Mouse (Mus musculus): ENCODE measurements at regions not wholly inside any gene's neighbourhood (a gene's known extent, or its start where the extent isn't known, plus 50 kb on each side); places are given as distances from the start of the nearest gene placed in this dataset.

- no peak for DNase-seq
- Histone ChIP-seq H3K27me3 (replicated peaks; ENCODE audit: control insufficient read depth, insufficient read depth, low read length) (no peaks in the 10 kb centered on the region), H3K4me3 (ENCODE audit: insufficient read depth, low read depth, low read length) (no peak overlapping the region), H3K36me3 (ENCODE audit: control insufficient read depth, insufficient read depth, low read length) (no peaks in the 10 kb centered on the region), H3K4me1 (ENCODE audit: control insufficient read depth, insufficient read depth, low read length) (no peaks in the 10 kb centered on the region), H3K27ac (ENCODE audit: insufficient read depth, low read depth, low read length) (no peak overlapping the region)
- WGBS, result 69% methylated on average over 2 of the region's 2 CpGs
- TF ChIP-seq CTCF (conservative IDR thresholded peaks at IDR 0.05; ENCODE audit: insufficient read depth, insufficient read length, low read depth, low read length) (no peak), POLR2A (IDR thresholded peaks at IDR 0.05; ENCODE audit: low read depth, low read length) (no peak)
Measured at GRCm38 (mm10) chr12:35293566-35293965, 241.3 kb downstream of the Ahr start.

- TF ChIP-seq POLR2A (IDR thresholded peaks at IDR 0.05; ENCODE audit: low read depth, low read length) (no peak), CTCF (conservative IDR thresholded peaks at IDR 0.05; ENCODE audit: insufficient read depth, insufficient read length, low read depth, low read length) (no peak)
- no peak for DNase-seq
- H3K4me1 ChIP-seq (ENCODE audit: control insufficient read depth, insufficient read depth, low read length), result no peaks in the 10 kb centered on the region
- no peak overlapping the region for H3K27ac ChIP-seq (ENCODE audit: insufficient read depth, low read depth, low read length)
- H3K27me3 ChIP-seq (replicated peaks; ENCODE audit: control insufficient read depth, insufficient read depth, low read length), result no peaks in the 10 kb centered on the region
- H3K4me3 ChIP-seq (ENCODE audit: insufficient read depth, low read depth, low read length), result no peak overlapping the region
- H3K36me3 ChIP-seq (ENCODE audit: control insufficient read depth, insufficient read depth, low read length), result no peaks in the 10 kb centered on the region
- 80% methylated on average over 6 of the region's 6 CpGs for WGBS
Measured at GRCm38 (mm10) chr12:35291941-35292341, 242.9 kb downstream of the Ahr start.

- Histone ChIP-seq H3K4me3 (ENCODE audit: insufficient read depth, low read depth, low read length) (no peak overlapping the region), H3K27ac (ENCODE audit: insufficient read depth, low read depth, low read length) (no peak overlapping the region), H3K4me1 (ENCODE audit: control insufficient read depth, insufficient read depth, low read length) (peaks cover 8% of the 10 kb centered on the region; the same call in 1 of the 2 replicates), H3K36me3 (ENCODE audit: control insufficient read depth, insufficient read depth, low read length) (no peaks in the 10 kb centered on the region), H3K27me3 (replicated peaks; ENCODE audit: control insufficient read depth, insufficient read depth, low read length) (no peaks in the 10 kb centered on the region)
- 60% methylated on average over 2 of the region's 2 CpGs for WGBS
- TF ChIP-seq CTCF (conservative IDR thresholded peaks at IDR 0.05; ENCODE audit: insufficient read depth, insufficient read length, low read depth, low read length) (no peak), POLR2A (IDR thresholded peaks at IDR 0.05; ENCODE audit: low read depth, low read length) (no peak)
- DNase-seq, result peak; percentile 12
Measured at GRCm38 (mm10) chr12:35287974-35288373, 241.0 kb downstream of the Snx13 start.

- Histone ChIP-seq H3K36me3 (ENCODE audit: control insufficient read depth, insufficient read depth, low read length) (no peaks in the 10 kb centered on the region), H3K27ac (ENCODE audit: insufficient read depth, low read depth, low read length) (no peak overlapping the region), H3K4me3 (ENCODE audit: insufficient read depth, low read depth, low read length) (no peak overlapping the region), H3K4me1 (ENCODE audit: control insufficient read depth, insufficient read depth, low read length) (peaks cover 8% of the 10 kb centered on the region; the same call in 1 of the 2 replicates), H3K27me3 (replicated peaks; ENCODE audit: control insufficient read depth, insufficient read depth, low read length) (no peaks in the 10 kb centered on the region)
- no peak for DNase-seq
- 84% methylated on average over 3 of the region's 3 CpGs for WGBS
- no peak for TF ChIP-seq CTCF (conservative IDR thresholded peaks at IDR 0.05; ENCODE audit: insufficient read depth, insufficient read length, low read depth, low read length)
- TF ChIP-seq POLR2A (IDR thresholded peaks at IDR 0.05; ENCODE audit: low read depth, low read length), result no peak
Measured at GRCm38 (mm10) chr12:35287570-35287969, 240.6 kb downstream of the Snx13 start.

- no peak overlapping the region for H3K27ac ChIP-seq (ENCODE audit: insufficient read depth, low read depth, low read length)
- no peak overlapping the region for H3K4me3 ChIP-seq (ENCODE audit: insufficient read depth, low read depth, low read length)
- no peaks in the 10 kb centered on the region for H3K36me3 ChIP-seq (ENCODE audit: control insufficient read depth, insufficient read depth, low read length)
- 85% methylated on average over 3 of the region's 3 CpGs for WGBS
- peaks cover 8% of the 10 kb centered on the region; the same call in 1 of the 2 replicates for H3K4me1 ChIP-seq (ENCODE audit: control insufficient read depth, insufficient read depth, low read length)
- TF ChIP-seq CTCF (conservative IDR thresholded peaks at IDR 0.05; ENCODE audit: insufficient read depth, insufficient read length, low read depth, low read length), result no peak
- TF ChIP-seq POLR2A (IDR thresholded peaks at IDR 0.05; ENCODE audit: low read depth, low read length), result no peak
- no peaks in the 10 kb centered on the region for H3K27me3 ChIP-seq (replicated peaks; ENCODE audit: control insufficient read depth, insufficient read depth, low read length)
- DNase-seq, result no peak
Measured at GRCm38 (mm10) chr12:35286974-35287553, 240.1 kb downstream of the Snx13 start.

DNA sequence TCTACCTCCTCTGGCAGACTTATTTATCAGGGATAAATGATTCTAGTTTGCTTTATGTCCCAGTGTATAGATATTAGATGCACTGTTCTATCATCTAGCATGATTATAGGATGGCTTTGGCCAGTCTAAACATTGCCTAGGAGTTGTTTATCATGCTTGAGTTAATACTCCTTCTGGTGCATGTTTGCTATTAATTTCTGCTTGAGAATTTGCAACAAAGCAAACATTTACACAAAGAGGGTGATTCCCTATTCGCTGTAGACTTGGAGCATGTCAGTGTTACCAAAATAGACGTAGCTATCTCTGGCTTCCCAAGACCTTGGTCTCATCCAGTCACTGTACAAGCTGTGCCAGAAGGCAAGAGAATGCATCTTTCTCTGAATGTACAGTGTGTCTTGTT, 237.4 kb downstream of the Snx13 start:
- no peaks in the 10 kb centered on the region for H3K27me3 ChIP-seq (replicated peaks; ENCODE audit: control insufficient read depth, insufficient read depth, low read length)
- no peak for DNase-seq
- no peaks in the 10 kb centered on the region for H3K36me3 ChIP-seq (ENCODE audit: control insufficient read depth, insufficient read depth, low read length)
- H3K4me3 ChIP-seq (ENCODE audit: insufficient read depth, low read depth, low read length), result no peak overlapping the region
- TF ChIP-seq POLR2A (IDR thresholded peaks at IDR 0.05; ENCODE audit: low read depth, low read length) (no peak), CTCF (conservative IDR thresholded peaks at IDR 0.05; ENCODE audit: insufficient read depth, insufficient read length, low read depth, low read length) (no peak)
- H3K27ac ChIP-seq (ENCODE audit: insufficient read depth, low read depth, low read length), result no peak overlapping the region
- H3K4me1 ChIP-seq (ENCODE audit: control insufficient read depth, insufficient read depth, low read length), result peaks cover 8% of the 10 kb centered on the region; the same call in 1 of the 2 replicates
- 44% methylated on average over 2 of the region's 2 CpGs for WGBS

DNA sequence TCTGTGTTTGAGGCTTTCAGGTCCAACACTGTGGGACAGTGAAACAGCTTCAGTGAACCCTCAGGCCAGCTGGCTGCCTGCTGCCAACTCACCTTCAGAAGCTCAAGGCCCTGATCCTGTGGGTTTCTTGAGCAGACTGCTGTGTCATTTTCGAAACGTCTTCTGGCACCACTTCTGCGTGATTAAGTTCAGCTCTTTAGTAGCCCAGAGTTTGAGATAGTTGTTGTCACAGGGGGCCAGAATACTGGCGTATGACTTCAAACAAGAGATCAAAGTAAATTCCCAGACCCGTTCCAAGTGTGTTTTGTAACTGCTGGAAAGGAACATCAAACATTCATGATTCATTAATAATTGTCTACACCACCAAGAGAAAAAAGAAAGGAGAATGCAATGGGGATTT, 236.9 kb downstream of the Snx13 start:
- Histone ChIP-seq H3K4me3 (ENCODE audit: insufficient read depth, low read depth, low read length) (peak overlapping the region; percentile 14; the same call in 1 of the 2 replicates), H3K4me1 (ENCODE audit: control insufficient read depth, insufficient read depth, low read length) (peaks cover 8% of the 10 kb centered on the region; the same call in 1 of the 2 replicates), H3K36me3 (ENCODE audit: control insufficient read depth, insufficient read depth, low read length) (no peaks in the 10 kb centered on the region), H3K27ac (ENCODE audit: insufficient read depth, low read depth, low read length) (peak overlapping the region; percentile 51), H3K27me3 (replicated peaks; ENCODE audit: control insufficient read depth, insufficient read depth, low read length) (no peaks in the 10 kb centered on the region)
- WGBS, result 32% methylated on average over 5 of the region's 5 CpGs
- peak; percentile 47 for DNase-seq
- no peak for TF ChIP-seq POLR2A (IDR thresholded peaks at IDR 0.05; ENCODE audit: low read depth, low read length)
- TF ChIP-seq CTCF (conservative IDR thresholded peaks at IDR 0.05; ENCODE audit: insufficient read depth, insufficient read length, low read depth, low read length), result no peak
